Comparison of ENCODE assay signal across 17 mouse cellular contexts in genomic region chr13:29179861-29180260, GRCm38 (mm10).
"Had no signal": no experiment of that assay in that cellular context is flagged by ENCODE, and none has a peak within 500 bp of the region (broad histone marks: within the 10 kb centered on the region; RNA-seq: fewer than 3 reads in every experiment).

No protein-coding gene starts in this region.

- DNase-seq: left cerebral cortex, postnatal 4 days; liver; liver, embryonic 13.5 days; liver, postnatal 0 days; lung, adult 18-20 months; lung, adult 2 months; lung, embryonic 14.5 days; lung, postnatal 10 days; lung, postnatal 14 days; lung, postnatal 36 days; lung, postnatal 4 days; midbrain, embryonic 14.5 days had no signal

- ATAC-seq: liver, embryonic 12.5 days; liver, postnatal 0 days; lung, postnatal 0 days; midbrain, embryonic 13.5 days; midbrain, embryonic 15.5 days; midbrain, embryonic 16.5 days had no signal
